Mouse (Mus musculus): ENCODE measurements at regions not wholly inside any gene's neighbourhood (a gene's known extent, or its start where the extent isn't known, plus 50 kb on each side); places are given as distances from the start of the nearest gene placed in this dataset.

GRCm38 (mm10) chr10:117940441-117941265 is 94.8 kb upstream of the Rap1b start:
- DNase-seq (ENCODE audit: low spot score in 2 of 2), result no peak

- no peak for DNase-seq (ENCODE audit: low spot score in 2 of 2)
Observed at GRCm38 (mm10) chr10:117941266-117941651, 95.4 kb upstream of the Rap1b start.

GRCm38 (mm10) chr10:117943702-117944307 is 98.0 kb upstream of the Rap1b start:
- no peak for DNase-seq (ENCODE audit: low spot score in 2 of 2)

DNA sequence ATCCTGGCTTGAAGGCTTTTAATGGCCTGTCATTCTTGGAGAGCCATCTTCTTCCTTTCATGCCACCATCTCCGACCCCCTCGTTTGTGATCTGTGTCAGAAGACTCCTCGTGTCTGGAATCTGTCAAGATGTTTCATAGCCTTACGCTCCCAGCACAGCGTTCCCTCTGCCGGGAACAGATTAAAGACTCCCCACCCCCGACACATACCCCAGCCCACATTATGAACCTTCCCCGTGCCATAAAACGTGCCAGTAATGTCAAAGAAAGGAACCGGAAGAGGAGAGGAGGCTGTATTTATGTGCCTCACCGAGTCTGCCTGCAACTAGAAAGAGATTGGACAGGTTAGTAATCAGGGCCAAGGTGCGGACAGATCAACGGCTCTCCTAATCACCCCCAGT is 101.4 kb upstream of the Rap1b start:
- no peak for DNase-seq (ENCODE audit: low spot score in 2 of 2)

- no peak for DNase-seq (ENCODE audit: low spot score in 2 of 2)
Observed at GRCm38 (mm10) chr10:117947911-117948310, 102.1 kb upstream of the Rap1b start.

GRCm38 (mm10) chr10:117952116-117953025 is 106.5 kb upstream of the Rap1b start:
- no peak for DNase-seq (ENCODE audit: low spot score in 2 of 2)

DNA sequence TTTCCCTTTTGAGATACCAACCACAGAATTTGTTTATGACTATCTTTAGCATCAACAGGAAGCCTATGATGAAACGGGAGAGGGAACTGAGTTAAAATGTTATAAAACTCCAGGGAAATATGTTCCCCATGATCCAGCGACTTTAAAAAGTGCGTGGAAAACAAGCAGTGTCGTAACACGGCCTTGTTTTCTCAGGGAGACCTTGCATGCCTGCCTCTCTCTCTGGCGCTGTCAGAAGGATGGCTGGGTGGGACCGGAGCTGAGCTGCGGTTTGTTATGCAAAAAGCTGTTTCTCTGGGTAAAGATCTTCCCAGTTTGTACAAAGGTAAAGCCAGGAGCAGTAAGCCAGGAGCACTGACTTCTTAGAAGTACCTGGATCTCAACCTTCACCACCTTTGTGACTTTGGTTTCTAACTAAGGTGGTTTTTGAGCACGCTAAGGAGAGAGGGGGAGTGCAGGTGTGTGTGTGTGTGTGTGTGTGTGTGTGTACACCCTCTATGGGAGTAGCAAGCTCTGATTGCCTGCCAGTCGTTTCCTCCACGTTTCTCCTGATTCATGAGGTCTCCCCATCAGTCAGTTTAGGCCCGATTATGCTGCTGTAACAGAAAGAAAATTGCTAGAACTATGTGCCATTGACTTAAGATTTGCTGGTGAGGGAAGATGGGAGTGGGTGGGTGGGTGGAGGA is 107.3 kb upstream of the Rap1b start:
- no peak for DNase-seq (ENCODE audit: low spot score in 2 of 2)

- DNase-seq (ENCODE audit: low spot score in 2 of 2), result no peak
Observed at GRCm38 (mm10) chr10:117956174-117956950, 110.5 kb upstream of the Rap1b start.

GRCm38 (mm10) chr10:117974706-117975105 is 128.9 kb upstream of the Rap1b start:
- no peak for DNase-seq (ENCODE audit: low spot score in 2 of 2)

DNA sequence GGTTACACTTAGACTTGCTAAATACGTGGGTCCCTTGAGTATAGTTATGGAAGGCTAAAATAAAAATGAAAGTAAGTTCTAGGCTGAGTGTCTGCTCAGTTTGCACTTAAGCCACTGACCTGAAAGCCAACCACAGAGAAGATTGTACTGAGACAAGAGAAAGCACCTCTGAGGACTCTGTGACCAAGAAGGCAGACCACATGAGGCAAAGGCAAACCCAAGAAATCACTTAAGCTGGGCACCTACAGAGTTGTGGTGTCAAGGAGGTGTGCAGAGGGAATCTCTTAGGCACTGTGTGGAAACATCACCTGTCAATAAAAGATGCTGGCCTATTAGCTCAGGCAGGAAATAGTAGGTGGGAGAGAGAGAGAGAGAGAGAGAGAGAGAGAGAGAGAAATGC is 129.6 kb upstream of the Rap1b start:
- DNase-seq (ENCODE audit: low spot score in 2 of 2), result no peak

DNA sequence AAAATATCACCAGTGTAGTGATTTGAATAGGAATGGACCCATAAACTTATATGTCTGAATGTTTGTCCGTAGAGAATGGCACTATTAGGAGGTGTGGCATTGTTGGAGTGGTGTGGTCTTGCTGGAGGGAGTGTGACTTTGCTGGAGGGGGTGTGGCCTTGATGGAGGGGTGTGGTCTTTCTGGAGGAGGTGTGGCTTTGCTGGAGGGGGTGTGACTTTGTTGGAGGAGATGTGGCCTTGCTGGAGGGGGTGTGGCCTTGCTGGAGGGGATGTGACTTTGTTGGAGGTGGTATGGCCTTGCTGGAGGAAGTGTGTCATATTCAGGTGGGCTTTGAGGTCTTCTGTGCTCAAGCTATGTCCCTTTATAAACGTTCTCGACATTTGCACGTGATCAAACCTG is 133.3 kb upstream of the Rap1b start:
- DNase-seq (ENCODE audit: low spot score in 2 of 2), result no peak

DNA sequence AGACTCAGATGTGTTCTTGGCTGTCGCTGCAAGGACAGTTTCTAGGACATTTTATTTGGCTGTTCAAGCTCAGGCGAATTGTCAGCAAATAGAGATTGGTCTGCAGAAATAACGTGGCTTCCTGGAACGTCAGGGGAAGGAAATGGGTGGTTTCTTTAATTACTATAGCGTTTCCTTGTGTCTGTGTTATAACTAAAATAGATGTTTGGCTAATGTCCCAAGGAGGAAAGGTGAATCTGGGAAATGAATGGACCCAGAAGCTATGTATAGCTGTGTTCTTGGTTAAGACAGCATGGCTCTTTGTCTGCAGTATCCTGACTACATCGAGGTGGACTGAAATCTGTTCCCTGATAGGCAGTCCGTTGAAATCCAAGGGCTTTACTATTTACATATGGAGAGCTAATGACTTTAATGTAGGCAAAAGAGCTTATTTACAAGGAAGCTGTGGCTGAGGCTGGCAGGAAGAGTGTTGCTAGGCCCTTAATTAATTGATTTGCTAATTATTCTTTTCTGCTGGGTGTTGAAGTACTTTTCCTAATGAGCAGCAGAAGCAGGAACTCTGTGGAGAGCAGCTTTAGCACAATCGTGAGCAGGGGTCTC is 136.9 kb upstream of the Rap1b start:
- no peak for DNase-seq (ENCODE audit: low spot score in 2 of 2)

DNA sequence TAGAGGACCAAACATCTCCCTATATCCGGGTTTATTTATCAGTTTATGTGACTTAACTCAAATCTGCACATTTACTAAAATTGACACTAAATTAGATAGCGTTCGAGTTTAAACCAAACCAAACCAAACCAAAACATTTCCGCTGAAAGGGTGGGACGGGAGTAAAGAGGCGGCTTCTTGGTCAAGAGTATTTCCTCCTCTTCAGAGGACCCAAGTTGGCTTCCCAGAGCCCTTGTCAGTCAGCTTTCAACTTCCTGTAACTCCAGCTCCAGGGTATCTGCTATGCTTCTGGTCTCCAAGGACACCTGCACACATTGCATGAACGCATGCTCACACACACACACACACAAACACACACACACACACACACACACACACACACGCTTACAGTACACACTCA is 137.4 kb upstream of the Rap1b start:
- no peak for DNase-seq (ENCODE audit: low spot score in 2 of 2)

DNA sequence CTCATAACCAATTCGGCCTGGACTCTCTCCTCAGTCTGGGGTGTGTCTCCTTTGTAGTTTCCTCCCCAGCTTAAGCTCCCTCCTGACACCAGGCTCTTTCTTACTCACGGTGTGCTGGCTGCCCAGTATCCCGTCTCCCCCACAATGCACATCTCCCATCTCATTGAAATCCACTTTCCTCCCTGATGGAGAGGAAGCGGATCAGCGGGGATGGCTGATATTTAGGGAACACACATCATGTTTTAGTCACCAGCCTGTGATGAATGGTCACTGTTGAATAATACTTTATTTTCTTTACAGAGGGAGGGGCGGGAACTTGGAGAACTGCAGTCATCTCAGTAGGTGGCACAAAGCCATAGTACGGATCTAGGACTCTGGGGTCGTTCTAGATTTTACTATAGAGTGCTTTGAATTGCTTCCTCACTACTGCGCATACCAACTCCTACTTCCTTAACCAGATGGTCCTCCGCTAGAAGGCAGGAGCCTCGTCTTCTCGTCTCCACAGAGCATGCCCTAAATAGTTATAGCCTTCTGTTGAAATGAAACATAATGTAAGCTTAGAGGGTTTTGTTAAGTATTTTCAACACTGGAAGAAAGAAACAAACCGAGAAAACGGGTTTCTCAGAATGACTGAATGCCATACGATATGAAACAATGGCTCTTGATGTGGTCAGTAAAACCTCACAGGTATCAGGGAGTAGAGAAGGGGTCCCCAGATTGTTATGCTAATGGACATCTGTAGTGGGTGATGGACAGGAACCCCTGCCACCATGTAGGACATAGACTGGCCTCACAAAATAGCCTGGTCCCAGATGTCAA is 139.2 kb upstream of the Rap1b start:
- no peak for DNase-seq (ENCODE audit: low spot score in 2 of 2)

DNA sequence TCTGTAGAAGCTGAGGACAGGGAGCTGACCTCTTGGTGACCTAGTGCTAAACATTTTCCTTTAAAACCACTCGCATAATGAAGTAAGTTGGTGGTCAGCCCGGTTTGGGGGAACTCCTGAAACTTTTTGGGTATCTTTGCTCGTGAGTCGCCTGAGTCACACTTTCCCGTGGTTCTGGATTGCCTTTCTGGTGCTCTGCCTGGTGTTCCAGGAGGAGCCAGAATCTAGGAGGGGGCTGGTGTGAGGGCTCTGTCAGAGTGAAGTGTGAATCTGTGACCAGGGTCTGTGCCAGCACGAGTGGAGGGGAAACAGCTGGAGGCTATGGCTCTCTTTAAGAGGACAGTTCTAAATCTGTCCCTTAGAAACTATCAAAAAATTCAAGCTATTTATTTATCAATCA is 141.8 kb upstream of the Rap1b start:
- DNase-seq (ENCODE audit: low spot score in 2 of 2), result no peak

- no peak for DNase-seq (ENCODE audit: low spot score in 2 of 2)
Observed at GRCm38 (mm10) chr10:117988076-117988475, 142.2 kb upstream of the Rap1b start.

DNA sequence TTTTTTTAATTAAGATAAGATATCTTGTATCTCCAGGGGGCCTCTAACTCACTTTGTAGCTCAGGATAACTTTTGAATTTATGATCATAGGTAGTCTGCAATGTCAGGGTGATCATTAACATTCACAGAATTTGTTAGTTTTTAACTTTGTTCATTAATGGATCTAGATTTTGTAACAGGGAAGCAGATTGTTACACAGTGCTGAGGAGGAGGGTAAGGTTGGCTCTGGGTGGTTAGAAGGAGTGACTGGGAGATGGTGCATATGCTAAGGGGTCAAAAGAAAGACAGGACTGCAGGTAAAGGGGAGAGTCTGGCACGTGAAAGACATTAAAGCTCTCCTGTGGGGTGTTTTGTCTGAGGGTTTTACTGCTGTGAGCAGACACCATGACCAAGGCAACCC is 145.3 kb upstream of the Rap1b start:
- DNase-seq (ENCODE audit: low spot score in 2 of 2), result no peak

- DNase-seq (ENCODE audit: low spot score in 2 of 2), result no peak
Observed at GRCm38 (mm10) chr10:117992317-117992716, 146.5 kb upstream of the Rap1b start.

DNA sequence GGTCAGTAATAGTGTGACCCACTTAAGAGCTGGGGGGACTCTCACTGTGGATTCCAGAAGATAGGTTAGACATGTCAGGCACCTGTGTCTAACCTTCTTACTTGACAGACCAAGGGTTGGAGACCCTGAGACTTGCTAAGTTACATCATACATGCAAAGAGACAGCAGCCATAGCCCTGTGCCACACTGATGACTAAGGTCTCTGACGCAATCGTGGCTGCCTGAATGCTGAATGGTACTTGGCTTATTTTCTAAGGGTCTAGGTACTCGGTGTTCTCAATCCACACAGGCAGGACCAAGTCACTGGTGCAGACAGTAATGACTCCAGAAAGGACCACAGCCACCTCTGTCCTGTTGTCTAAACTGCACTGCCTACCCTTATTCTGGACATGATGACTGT is 147.8 kb upstream of the Mdm1 start:
- DNase-seq (ENCODE audit: low spot score in 2 of 2), result no peak

DNA sequence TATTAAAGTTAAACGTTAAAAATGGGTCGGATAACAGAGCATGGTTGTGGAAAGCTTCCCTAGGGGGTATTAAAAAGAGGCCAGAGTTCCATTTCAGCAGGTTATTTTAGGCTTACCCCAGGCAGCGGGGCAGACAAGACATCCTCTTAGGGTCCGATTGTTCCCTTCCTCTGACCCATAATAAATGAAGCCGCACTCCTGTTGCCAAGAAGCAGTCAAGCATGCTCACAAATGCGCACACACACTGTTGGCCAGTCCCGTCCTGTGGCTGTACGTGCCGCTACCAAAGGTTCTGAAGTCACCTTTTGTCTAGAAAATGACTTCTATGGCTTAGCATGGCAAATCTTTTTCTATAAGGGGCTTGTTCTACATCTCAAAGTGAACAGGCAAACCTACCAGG is 146.8 kb upstream of the Mdm1 start:
- no peak for DNase-seq (ENCODE audit: low spot score in 2 of 2)
